Mouse (Mus musculus) left cerebral cortex, postnatal 14 days (tissue): ENCODE measurements around the gene Amph. TPM values are rescaled to one million over a fixed set of nuclear protein-coding genes. Genes with fewer than 3 reads are reported as not detected.

Experiments used
- DNase-seq, 2 experiments: peaks; one replicate each; pipeline ENCODE4 v3.0.0; 2021 to 2022; ENCODE audit warnings: low spot score in 2 of 2, mixed read lengths in 1 of 2
- intact Hi-C: fragments of 180-260 bp; cut with DNase I; formaldehyde crosslinking; loops from one replicate; pipeline ENCODE4 v1.15.1; 2025
- total RNA-seq, 2 experiments: library from RNA; stranded (reverse); gene quantifications; 2 replicates each; pipeline ENCODE4 v1.2.3; 2021

Amph gene
- total RNA-seq, 2 experiments from 2014 or later: 230 to 243 TPM

- DNase-seq: no peak
- intact Hi-C loops: loop anchor here (5.0 to 10.0 kb wide), 3 partner anchors 256 to 504 kb away; no protein-coding TSS in a partner anchor
Measured at GRCm38 (mm10) chr13:19178351-19178750, 230.3 kb downstream of the Amph start.

GRCm38 (mm10) chr13:19182259-19182658 lies 234.3 kb downstream of the Amph start:
- DNase-seq: no peak
- intact Hi-C loops: no loop called here

- intact Hi-C loops: no loop called here
- no peak for DNase-seq
Measured at GRCm38 (mm10) chr13:19190052-19190451, 242.0 kb downstream of the Amph start.

GRCm38 (mm10) chr13:19194803-19195202 lies 246.8 kb downstream of the Amph start:
- no peak for DNase-seq
- intact Hi-C loops: no loop called here

DNA sequence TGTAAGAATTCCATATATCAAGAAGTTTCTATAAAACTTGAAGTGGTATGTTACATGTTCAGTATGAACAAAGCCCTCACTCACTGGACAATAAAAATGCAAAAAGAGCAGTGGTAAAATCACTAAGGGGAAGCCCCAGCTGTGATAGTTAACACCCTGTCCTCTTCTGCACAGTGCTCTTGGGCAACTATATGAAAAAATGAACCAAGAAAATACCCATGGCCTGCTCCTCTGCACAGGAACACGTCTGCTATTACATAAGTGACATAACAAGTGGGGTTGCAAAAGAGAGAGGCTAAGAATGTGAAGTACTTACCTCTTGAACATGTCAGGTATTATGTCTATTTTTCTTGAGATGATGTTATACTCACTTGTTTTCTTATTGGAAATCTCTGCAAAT lies 247.5 kb downstream of the Amph start:
- DNase-seq: no peak
- intact Hi-C loops: no loop called here

Other genes with a start within 250 kb of the Amph start
- gene Vps41, start 230.9 kb upstream of the Amph start, total RNA-seq: 100 to 1,000 TPM; 135 to 141 TPM